In genomic region chr2:50535085-50535878, GRCm38 (mm10) we compare ENCODE assay signal across 14 mouse cellular contexts.
"Had no signal": no experiment of that assay in that cellular context is flagged by ENCODE, and none has a peak within 500 bp of the region (broad histone marks: within the 10 kb centered on the region; RNA-seq: fewer than 3 reads in every experiment).

No protein-coding gene starts in this region.

- H3K4me2 ChIP-seq: kidney, embryonic 15.5 days; liver, embryonic 11.5 days; liver, embryonic 15.5 days; lung, embryonic 14.5 days; midbrain, embryonic 12.5 days; stomach, embryonic 15.5 days had no signal

- H3K4me3 ChIP-seq: kidney, embryonic 15.5 days; left cerebral cortex, adult 2 months; limb, embryonic 10.5 days; liver, embryonic 15.5 days; midbrain, embryonic 12.5 days; stomach, embryonic 15.5 days had no signal

- H3K9me3 ChIP-seq: kidney, embryonic 15.5 days; limb, embryonic 10.5 days; liver, embryonic 15.5 days; midbrain, embryonic 12.5 days; stomach, embryonic 15.5 days had no signal

- DNase-seq: kidney, postnatal 14 days; lung, embryonic 14.5 days; lung, postnatal 10 days; lung, postnatal 4 days; right cerebral cortex, postnatal 14 days; thymus, adult 2 months; thymus, postnatal 25 days had no signal

- H3K9ac ChIP-seq: kidney, embryonic 15.5 days; liver, embryonic 15.5 days; lung, embryonic 14.5 days; midbrain, embryonic 12.5 days; stomach, embryonic 15.5 days had no signal

- H3K27me3 ChIP-seq: kidney, embryonic 15.5 days; liver, embryonic 15.5 days; midbrain, embryonic 12.5 days; stomach, embryonic 15.5 days had no signal

- H3K4me1 ChIP-seq: kidney, embryonic 15.5 days; liver, embryonic 15.5 days; midbrain, embryonic 12.5 days; stomach, embryonic 15.5 days had no signal

- H3K36me3 ChIP-seq: kidney, embryonic 15.5 days; limb, embryonic 10.5 days; liver, embryonic 15.5 days; midbrain, embryonic 12.5 days; stomach, embryonic 15.5 days had no signal

- H3K27ac ChIP-seq: kidney, embryonic 15.5 days; left cerebral cortex, adult 2 months; limb, embryonic 10.5 days; liver, embryonic 15.5 days; midbrain, embryonic 12.5 days; stomach, embryonic 15.5 days had no signal
